Mouse (Mus musculus) NIH3T3 (cell line): Measurements from ENCODE around the gene Kcnd3.

Experiments
- DNase-seq: peaks from one replicate; pipeline ENCODE4 v3.0.0-alpha.2; 2012; ENCODE audit warnings: low read depth

The Kcnd3 gene

DNA sequence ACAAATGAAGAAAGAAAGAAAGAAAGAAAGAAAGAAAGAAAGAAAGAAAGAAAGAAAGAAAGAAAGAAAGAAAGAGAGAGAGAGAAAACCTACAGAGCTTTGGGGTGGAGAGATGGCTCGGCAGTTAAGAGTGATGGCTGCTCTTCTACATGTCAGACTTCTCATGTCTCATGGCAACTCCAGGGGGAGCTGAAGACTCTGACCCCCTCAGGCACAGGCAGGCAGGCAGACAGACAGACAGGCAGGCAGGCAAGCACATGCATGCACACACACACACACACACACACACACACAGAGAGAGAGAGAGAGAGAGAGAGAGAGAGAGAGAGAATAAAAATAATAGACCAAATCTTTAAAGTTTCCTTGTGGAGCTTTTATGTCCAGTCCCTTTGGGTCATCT, 248.7 kb downstream of the Kcnd3 start:
- DNase-seq, result peak; percentile 10

DNA sequence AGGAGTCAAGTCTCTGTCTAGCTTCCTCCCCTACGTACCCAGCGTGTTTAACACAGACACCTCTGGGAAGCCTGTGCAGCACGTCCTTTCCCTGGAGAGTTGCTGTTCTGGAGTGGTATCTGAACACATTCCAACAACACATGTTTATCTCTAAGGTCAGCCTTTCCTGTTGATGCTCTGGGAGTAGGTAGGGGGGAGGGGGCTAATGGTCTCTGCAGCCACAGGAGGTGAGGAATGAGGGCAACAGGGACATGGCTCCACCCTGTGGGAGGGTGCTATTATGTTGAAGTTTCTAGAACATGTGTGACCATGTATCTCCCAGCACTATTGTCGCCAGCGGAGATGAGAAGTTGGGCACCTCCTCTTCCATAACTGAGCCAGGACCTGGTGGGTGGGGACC, 249.3 kb downstream of the Kcnd3 start:
- no peak for DNase-seq

DNA sequence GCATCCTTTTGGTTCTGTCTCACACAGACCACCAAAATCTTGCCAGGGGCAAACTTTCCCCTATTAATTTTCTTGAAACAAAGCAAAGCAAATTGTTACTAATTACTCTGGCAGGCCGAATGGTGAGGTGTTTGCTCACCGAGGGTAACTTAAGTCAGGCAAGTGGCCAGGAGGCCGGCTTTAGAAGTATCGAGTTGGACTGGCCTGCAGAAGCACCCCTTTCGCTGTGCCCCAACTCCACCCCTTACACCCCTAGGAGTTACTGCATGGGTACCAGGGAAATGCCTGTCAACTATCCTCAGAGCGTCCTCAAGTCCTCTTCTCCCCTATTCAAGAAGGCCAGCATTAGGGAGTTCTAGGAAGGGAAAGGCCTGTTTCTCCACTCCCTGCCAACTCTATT, 251.4 kb downstream of the Kcnd3 start:
- no peak for DNase-seq

DNA sequence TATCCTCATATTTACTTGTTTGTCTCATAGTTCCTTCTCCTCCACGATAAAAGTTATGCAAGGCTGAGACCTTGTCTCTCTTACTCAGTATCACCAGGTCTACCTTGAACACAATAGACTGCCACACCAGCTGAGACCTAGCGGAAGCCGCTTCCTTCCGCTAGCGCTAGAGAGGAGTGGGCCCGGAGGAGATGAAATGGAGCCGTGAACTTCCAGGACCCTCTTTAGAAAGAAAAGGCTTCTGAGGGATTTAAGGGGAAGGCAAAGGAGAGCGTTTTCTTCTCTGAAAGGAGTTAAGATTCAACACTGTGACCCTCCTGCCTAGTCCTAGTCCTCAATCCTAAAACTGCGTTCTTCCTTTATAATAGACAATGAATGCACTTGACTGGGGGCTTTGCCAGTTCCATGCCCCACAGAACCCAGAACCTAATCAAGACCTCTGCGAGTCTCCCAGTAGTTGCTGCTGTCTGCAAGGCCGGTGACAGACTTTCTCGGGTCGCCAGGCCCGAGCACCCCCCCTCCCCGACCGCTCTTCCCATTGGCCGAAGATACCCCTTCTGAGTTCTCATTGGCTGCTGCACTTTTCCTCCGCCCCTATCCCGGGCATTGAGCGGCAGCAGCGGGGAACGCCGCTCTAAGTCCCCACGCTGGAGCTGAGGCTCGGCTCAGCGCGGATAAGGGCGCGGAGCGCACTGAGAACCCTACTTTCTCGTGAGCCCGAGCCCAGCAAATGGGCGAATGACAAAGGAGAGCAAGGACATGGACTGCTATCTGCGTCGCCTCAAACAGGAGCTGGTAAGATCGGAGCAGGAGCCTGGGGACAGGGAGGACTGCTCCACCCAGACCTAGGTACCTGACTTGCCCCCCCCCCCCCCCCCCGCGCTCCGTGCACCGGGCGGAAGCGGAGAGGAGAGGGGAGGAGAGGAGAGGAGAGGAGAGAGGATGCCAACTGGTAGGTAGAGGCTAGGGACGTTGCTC, 252.2 kb downstream of the Kcnd3 start, which contains the start of gene Inka2:
Gene Inka2 (plus strand): TSS at position 569 of the 978 bp plus-strand sequence.
- DNase-seq, result peak; percentile 81

GRCm38 (mm10) chr3:105705061-105705549, 253.0 kb downstream of the Kcnd3 start:
- peak; percentile 51 for DNase-seq

- DNase-seq, result no peak
Observed at GRCm38 (mm10) chr3:105705561-105705960, 253.4 kb downstream of the Kcnd3 start.

DNA sequence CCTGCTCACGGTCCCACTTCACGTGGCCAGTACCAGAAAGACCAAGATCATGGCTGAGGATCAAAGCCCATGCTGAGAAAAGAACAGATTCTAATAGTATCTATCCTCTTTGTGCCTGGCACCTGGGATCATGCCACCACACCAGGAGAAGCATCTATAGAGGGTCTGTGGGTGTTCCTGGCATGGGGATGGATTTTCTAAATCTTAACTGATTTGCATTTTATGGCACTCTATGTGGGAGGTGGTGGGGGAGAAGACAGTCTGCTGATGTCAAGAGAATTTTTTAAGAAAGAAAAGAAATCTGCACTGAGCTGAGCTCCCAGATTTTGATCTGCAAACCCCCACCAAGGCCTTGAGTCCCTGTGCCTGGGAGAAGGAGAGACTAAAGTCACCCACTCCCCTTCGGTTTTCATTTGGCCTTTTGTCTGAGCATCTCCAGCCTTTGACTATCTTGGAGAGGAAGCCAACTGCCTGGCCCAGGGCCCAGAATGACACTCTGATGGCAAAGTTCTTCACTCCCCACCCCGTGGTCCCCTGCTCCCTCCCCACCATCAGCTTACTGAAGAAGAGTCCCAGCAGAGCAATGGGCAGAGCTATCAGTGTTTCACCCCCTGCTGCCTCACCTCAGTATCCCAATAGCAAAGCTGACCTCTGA, 254.4 kb downstream of the Kcnd3 start:
- DNase-seq, result no peak

GRCm38 (mm10) chr3:105707590-105707989, 255.5 kb downstream of the Kcnd3 start:
- DNase-seq, result no peak

- DNase-seq, result peak; percentile 20
Observed at GRCm38 (mm10) chr3:105710246-105710645, 258.1 kb downstream of the Kcnd3 start.

DNA sequence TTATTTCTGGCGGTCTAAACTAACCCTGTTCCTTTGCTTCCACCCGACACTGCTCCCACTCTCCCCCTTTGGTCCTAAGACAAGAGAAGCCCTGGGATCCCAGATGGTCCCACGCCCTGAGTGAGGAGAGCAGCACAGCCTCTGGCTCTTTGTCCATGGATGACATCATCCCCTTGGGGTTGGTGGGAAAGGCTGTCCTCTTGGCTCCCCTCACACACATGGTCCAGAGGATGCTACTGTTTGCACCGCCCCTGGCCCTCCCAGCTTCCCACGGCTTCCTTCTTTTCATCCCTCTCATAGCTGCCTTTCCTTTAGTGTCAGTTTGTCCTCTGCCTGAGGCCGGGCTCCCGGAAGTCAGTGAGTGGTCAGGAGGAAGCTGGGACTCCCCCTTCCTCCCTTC, 259.6 kb downstream of the Kcnd3 start:
- no peak for DNase-seq

DNA sequence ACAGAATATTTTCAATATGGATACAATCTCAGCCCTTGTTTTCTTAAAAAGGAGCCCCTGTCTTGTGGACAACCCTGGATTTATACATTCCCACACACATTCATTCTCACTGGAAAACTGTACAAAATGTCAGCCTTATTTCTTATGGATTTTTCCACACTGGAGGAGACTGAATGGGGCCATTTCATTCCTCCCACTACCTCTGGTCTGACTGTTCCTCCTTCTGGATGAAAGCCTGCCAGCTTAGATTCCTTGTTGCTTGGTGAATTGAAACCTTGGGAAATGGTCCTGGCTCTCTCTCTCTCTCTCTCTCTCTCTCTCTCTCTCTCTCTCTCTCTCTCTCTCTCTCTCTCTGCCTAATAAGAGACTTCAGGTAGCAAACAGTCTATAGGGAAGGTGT, 260.7 kb downstream of the Kcnd3 start:
- DNase-seq, result no peak

GRCm38 (mm10) chr3:105714091-105714819, 262.1 kb downstream of the Kcnd3 start:
- peak; percentile 31 for DNase-seq

DNA sequence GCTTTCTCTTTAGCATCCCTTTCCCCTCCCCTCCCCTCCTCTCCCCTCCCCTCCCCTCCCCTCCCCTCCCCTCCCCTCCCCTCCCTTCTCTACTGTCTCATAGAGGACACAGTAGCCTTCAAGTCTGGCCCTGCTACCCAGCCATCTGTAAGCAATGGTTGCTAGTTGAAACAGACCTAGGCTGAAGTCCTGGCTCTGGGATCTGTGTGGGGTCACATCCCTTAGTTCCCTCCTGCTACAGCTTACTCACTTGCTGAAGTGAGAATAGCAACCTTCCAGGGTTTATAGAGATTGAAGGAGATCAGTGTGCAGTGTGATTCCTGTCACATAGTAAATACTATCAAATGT, 262.7 kb downstream of the Kcnd3 start:
- DNase-seq, result no peak

GRCm38 (mm10) chr3:105716353-105717000, 264.3 kb downstream of the Kcnd3 start:
- no peak for DNase-seq

DNA sequence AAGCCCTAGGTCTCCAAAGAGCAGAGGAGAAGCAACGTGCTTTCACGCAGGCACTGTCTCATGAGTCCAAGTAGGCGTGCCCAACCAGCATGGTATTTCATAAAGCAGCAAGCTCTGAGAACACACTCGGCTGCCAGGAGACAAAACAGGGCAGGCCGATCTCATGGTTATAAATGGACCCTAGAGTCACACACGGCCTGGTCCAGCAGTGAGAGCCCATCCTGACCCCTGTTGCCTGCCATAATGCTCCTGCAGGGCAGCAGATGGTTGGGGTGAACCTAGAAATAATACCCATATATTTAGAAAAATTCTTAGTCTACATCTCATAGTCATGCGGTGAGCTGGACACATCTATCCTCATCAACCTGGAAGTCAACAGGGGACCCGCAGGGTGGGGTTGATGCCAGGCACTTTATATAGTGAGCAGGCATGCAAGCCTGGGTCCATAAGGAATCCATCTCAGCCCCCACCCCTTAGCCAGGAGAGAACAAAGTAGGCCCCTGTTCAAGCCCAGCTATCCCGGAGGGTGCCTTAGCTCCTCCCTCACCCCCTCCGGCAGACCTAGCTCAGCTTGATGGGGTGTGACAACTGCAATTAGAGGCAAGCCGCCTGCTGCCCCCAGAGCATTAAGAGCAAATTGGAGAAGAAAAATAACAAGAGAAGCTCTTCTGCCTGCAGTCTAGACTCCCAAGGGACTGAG, 265.9 kb downstream of the Kcnd3 start:
- no peak for DNase-seq

DNA sequence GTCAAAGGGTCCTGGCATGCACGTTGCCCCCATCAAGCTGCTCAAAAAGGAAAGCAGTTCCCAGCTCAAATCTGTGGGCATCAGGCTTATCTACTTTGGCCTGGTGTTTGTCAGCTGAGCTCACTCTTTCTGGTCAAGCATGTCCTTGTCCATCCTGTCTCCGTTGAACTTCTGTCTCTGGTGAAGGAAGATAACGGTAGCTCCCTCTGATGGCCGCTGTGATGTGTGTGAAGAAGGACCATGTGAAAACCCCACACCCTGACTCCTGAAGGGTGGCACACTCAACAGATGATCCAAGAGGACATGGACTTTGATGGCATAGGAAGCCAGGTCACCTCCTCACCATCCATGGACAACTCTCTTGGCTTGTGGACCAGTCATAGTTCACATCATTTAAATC, 266.6 kb downstream of the Kcnd3 start:
- no peak for DNase-seq

- DNase-seq, result no peak
Observed at GRCm38 (mm10) chr3:105719979-105720378, 267.8 kb downstream of the Kcnd3 start.

GRCm38 (mm10) chr3:105720514-105720913, 268.4 kb downstream of the Kcnd3 start:
- DNase-seq, result no peak

DNA sequence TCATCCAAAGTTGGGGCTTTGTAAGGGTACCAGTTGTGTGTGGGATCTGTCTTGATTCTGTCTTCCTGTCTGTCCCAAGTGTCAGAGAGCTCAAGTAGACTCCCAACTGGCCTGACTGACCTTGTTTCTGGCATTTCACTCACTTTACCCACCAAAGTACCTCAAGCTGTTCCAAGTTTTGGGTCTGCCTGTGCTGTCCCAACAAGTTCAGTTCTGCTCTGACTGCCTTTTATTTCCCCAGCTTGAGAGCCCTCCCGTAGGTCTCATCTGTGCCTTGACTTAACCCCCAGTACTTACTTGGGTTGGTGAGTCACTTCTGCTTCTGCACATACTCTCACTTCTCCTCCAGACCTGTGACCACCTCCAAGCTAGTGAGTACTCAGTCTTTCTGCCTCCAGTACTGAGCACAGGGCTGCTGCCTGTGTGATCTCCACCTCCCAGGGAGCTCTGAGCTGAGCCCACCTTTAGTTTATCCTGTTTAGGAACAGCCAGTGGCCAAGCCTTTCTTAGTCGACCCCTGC, 269.6 kb downstream of the Kcnd3 start:
- DNase-seq, result no peak

GRCm38 (mm10) chr3:105722510-105722909, 270.4 kb downstream of the Kcnd3 start:
- no peak for DNase-seq
